ENCODE assay signal across 8 mouse cellular contexts in genomic region chr9:102423919-102424671, GRCm38 (mm10).
A peak's percentile ranks its signal among the peaks of the same experiment; 100 is the strongest.
DNase-seq lines count a peak whose midpoint lies in the region; ATAC-seq lines count a peak whose summit lies in the region.
"Had no signal": no experiment of that assay in that cellular context is flagged by ENCODE, and none has a peak within 500 bp of the region (broad histone marks: within the 10 kb centered on the region; RNA-seq: fewer than 3 reads in every experiment).

No protein-coding gene starts in this region.

- peak overlapping the region; percentile 76 for H3K27ac ChIP-seq in forebrain, embryonic 15.5 days (replicated peaks)

- H3K4me3 ChIP-seq in forebrain, embryonic 15.5 days: no peak overlapping the region
- H3K4me3 ChIP-seq: myocyte had no signal

- peak; percentile 18 for DNase-seq in right cerebral cortex, postnatal 14 days
- DNase-seq in right cerebral cortex, adult 18-20 months: no peak
- DNase-seq in hindlimb bud, embryonic 11.5 days (ENCODE audit: extremely low spot score, low read depth, low spot score): peak; percentile 49
- peak; percentile 15 to 28 for DNase-seq in lung, postnatal 4 days
- no peak for DNase-seq in T-cell, adult 2 months (ENCODE audit: low spot score)
- DNase-seq in urinary bladder, postnatal 4 days (ENCODE audit: low spot score in 2 of 2): no peak

- H3K9me3 ChIP-seq in forebrain, embryonic 15.5 days: no peaks in the 10 kb centered on the region

- H3K4me1 ChIP-seq in forebrain, embryonic 15.5 days: peaks cover 25% of the 10 kb centered on the region

- peak; percentile 79 for ATAC-seq in forebrain, embryonic 15.5 days (replicated peaks)

- H3K9ac ChIP-seq in forebrain, embryonic 15.5 days (replicated peaks): peak overlapping the region; percentile 43

- H3K4me2 ChIP-seq in forebrain, embryonic 15.5 days (replicated peaks): peak overlapping the region; percentile 28

- no peaks in the 10 kb centered on the region for H3K27me3 ChIP-seq in forebrain, embryonic 15.5 days

- no peaks in the 10 kb centered on the region for H3K36me3 ChIP-seq in forebrain, embryonic 15.5 days

- WGBS in forebrain, embryonic 15.5 days: under 1% methylated on average over 20 of the region's 20 CpGs

Comparison
In these comparisons a context has a peak if more than half of its experiments do, and no peak if none do; other contexts are left out.
1. DNase-seq: peak in right cerebral cortex, postnatal 14 days (single experiment), hindlimb bud, embryonic 11.5 days (single experiment) and lung, postnatal 4 days (2 of 2); none in right cerebral cortex, adult 18-20 months (single experiment), T-cell, adult 2 months (single experiment) and urinary bladder, postnatal 4 days (0 of 2).